Mouse (Mus musculus): Measurements from ENCODE around the gene Scaf4.
A peak's percentile ranks its signal among the peaks of the same experiment; 100 is the strongest.

The Scaf4 gene

GRCm38 (mm10) chr16:90197337-90197973 is 86.8 kb downstream of the Scaf4 start:
- DNase-seq = peak; percentile 59

- DNase-seq = no peak
Measured at GRCm38 (mm10) chr16:90196688-90197240, 87.5 kb downstream of the Scaf4 start.

- DNase-seq = no peak
Measured at GRCm38 (mm10) chr16:90193719-90194118, 90.6 kb downstream of the Scaf4 start.

GRCm38 (mm10) chr16:90191289-90191688 is 93.0 kb downstream of the Scaf4 start:
- DNase-seq = no peak

- DNase-seq = no peak
Measured at GRCm38 (mm10) chr16:90187453-90187852, 96.8 kb downstream of the Scaf4 start.

GRCm38 (mm10) chr16:90185928-90186588 is 98.2 kb downstream of the Scaf4 start:
- peak; percentile 84 for DNase-seq

GRCm38 (mm10) chr16:90184135-90184534 is 100.2 kb downstream of the Scaf4 start:
- no peak for DNase-seq

- DNase-seq = no peak
Measured at GRCm38 (mm10) chr16:90181673-90182072, 102.6 kb downstream of the Scaf4 start.

GRCm38 (mm10) chr16:90180975-90181374 is 103.3 kb downstream of the Scaf4 start:
- no peak for DNase-seq

GRCm38 (mm10) chr16:90179892-90180291 is 104.4 kb downstream of the Scaf4 start:
- no peak for DNase-seq

- DNase-seq = no peak
Measured at GRCm38 (mm10) chr16:90178404-90178803, 105.9 kb downstream of the Scaf4 start.

- no peak for DNase-seq
Measured at GRCm38 (mm10) chr16:90177425-90177824, 106.9 kb downstream of the Scaf4 start.

- DNase-seq = peak; percentile 73
Measured at GRCm38 (mm10) chr16:90176472-90176871, 107.8 kb downstream of the Scaf4 start.
